8 mouse cellular contexts compared by ENCODE assay signal in the genomic region with DNA sequence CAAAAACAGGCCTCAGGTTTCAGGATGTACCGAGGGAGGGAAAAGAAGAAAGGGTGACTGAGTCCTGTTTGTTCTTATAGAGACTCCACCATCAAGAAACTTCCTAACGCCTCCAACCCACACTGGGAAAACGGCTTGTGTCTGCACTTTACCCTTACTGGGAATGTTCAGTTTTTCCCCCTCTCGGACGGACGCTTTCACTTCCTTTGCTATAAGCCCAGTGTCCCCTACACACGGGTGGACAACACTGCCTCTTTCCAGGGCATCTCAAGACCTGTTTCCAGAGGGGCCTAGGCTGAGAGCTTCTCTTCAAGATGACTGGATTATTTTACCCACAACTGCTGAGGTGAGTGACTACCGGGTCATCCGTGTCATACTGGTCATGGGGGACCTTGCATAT. TPM values are rescaled to one million over a fixed set of nuclear protein-coding genes. Genes with fewer than 3 reads are reported as not detected.
DNase-seq lines count a peak whose midpoint lies in the region; ATAC-seq and TF ChIP-seq lines count a peak whose summit lies in the region.

A gene (plus strand): TSS at position 270 of the 400 bp plus-strand sequence.

- no peak within 1 kb of the TSS for H3K27ac ChIP-seq in neural tube, embryonic 11.5 days (ENCODE audit: low read depth, low read length)
- no peak within 1 kb of the TSS for H3K27ac ChIP-seq in heart, postnatal 0 days (ENCODE audit: low read depth)
- no peak within 1 kb of the TSS for H3K27ac ChIP-seq in stomach, embryonic 16.5 days (ENCODE audit: low read length)

- 92% methylated on average over 9 of the region's 9 CpGs for WGBS in neural tube, embryonic 11.5 days
- 75% methylated on average over 9 of the region's 9 CpGs for WGBS in heart, postnatal 0 days
- WGBS in stomach, embryonic 16.5 days: 93% methylated on average over 9 of the region's 9 CpGs

- no peak within 1 kb of the TSS for H3K9ac ChIP-seq in neural tube, embryonic 11.5 days (ENCODE audit: low read length)
- H3K9ac ChIP-seq in heart, postnatal 0 days (replicated peaks; ENCODE audit: low read depth, low read length): no peak within 1 kb of the TSS
- H3K9ac ChIP-seq in stomach, embryonic 16.5 days (ENCODE audit: low read length): no peak within 1 kb of the TSS

- intact Hi-C loops in left cerebral cortex, postnatal 4 days (cut with DNase I): no loop called here

- no peaks in the 10 kb centered on the region for H3K27me3 ChIP-seq in neural tube, embryonic 11.5 days (ENCODE audit: control insufficient read depth, insufficient read depth, low read length)
- H3K27me3 ChIP-seq in heart, postnatal 0 days (ENCODE audit: control insufficient read depth, insufficient read depth, low read length): no peaks in the 10 kb centered on the region
- no peaks in the 10 kb centered on the region for H3K27me3 ChIP-seq in stomach, embryonic 16.5 days (ENCODE audit: control insufficient read depth, insufficient read depth, low read length)

- H3K4me1 ChIP-seq in neural tube, embryonic 11.5 days (ENCODE audit: control insufficient read depth, insufficient read depth, low read length): no peaks in the 10 kb centered on the region
- H3K4me1 ChIP-seq in heart, postnatal 0 days (ENCODE audit: control insufficient read depth, insufficient read depth): peaks cover 2% of the 10 kb centered on the region
- peaks cover 18% of the 10 kb centered on the region for H3K4me1 ChIP-seq in stomach, embryonic 16.5 days (ENCODE audit: control insufficient read depth, insufficient read depth, low read length)

- no peaks in the 10 kb centered on the region for H3K36me3 ChIP-seq in neural tube, embryonic 11.5 days (ENCODE audit: control insufficient read depth, insufficient read depth, low read length)
- H3K36me3 ChIP-seq in heart, postnatal 0 days (replicated peaks; ENCODE audit: control insufficient read depth, insufficient read depth, low read length): no peaks in the 10 kb centered on the region
- no peaks in the 10 kb centered on the region for H3K36me3 ChIP-seq in stomach, embryonic 16.5 days (ENCODE audit: control insufficient read depth, insufficient read depth, low read length)

- no peak within 1 kb of the TSS for H3K4me3 ChIP-seq in neural tube, embryonic 11.5 days (ENCODE audit: low read depth, low read length)
- H3K4me3 ChIP-seq in heart, postnatal 0 days (ENCODE audit: low read depth, low read length): no peak within 1 kb of the TSS
- H3K4me3 ChIP-seq in stomach, embryonic 16.5 days (replicated peaks; ENCODE audit: low read length): no peak within 1 kb of the TSS

- H3K4me2 ChIP-seq in neural tube, embryonic 11.5 days (ENCODE audit: low read depth): no peak within 1 kb of the TSS
- H3K4me2 ChIP-seq in heart, postnatal 0 days (ENCODE audit: low read depth, low read length): no peak within 1 kb of the TSS
- no peak within 1 kb of the TSS for H3K4me2 ChIP-seq in stomach, embryonic 16.5 days (ENCODE audit: low read depth, low read length)

- no peaks in the 10 kb centered on the region for H3K9me3 ChIP-seq in neural tube, embryonic 11.5 days (ENCODE audit: control insufficient read depth, low read length)
- H3K9me3 ChIP-seq in heart, postnatal 0 days (replicated peaks; ENCODE audit: control insufficient read depth, low read length): no peaks in the 10 kb centered on the region
- no peaks in the 10 kb centered on the region for H3K9me3 ChIP-seq in stomach, embryonic 16.5 days (replicated peaks; ENCODE audit: control insufficient read depth, low read length)

- TF ChIP-seq CTCF in heart, postnatal 0 days (IDR thresholded peaks at IDR 0.05; ENCODE audit: low read depth): no peak

- TF ChIP-seq EP300 in heart, postnatal 0 days (IDR thresholded peaks at IDR 0.05; ENCODE audit: low read depth): no peak

- DNase-seq in neural tube, embryonic 11.5 days (ENCODE audit: low spot score): no peak
- DNase-seq in neural tube, embryonic 10.5 days (ENCODE audit: extremely low spot score, low spot score): no peak
- no peak for DNase-seq in heart, postnatal 0 days (ENCODE audit: low spot score)
- no peak for DNase-seq in left cerebral cortex, postnatal 4 days
- DNase-seq in cerebellum, adult 11-12 months: no peak
- DNase-seq in yolk sac, embryonic 10.5 days (ENCODE audit: low spot score): no peak

- no peak for ATAC-seq in neural tube, embryonic 11.5 days (ENCODE audit: insufficient read depth, low FRiP score, low TSS enrichment)
- no peak for ATAC-seq in erythroid progenitor cell, adult 5-6 weeks (replicated peaks; ENCODE audit: low FRiP score, poor library complexity, severe bottlenecking)
- ATAC-seq in heart, postnatal 0 days (ENCODE audit: insufficient read depth, low read depth): no peak
- ATAC-seq in stomach, embryonic 16.5 days (ENCODE audit: insufficient read depth, low FRiP score): no peak

RNA-seq across cellular contexts. Expression of the gene that starts here (rescaled TPM):
- 59.4 and 61.1 TPM in 2 replicates for polyA plus RNA-seq in neural tube, embryonic 11.5 days (2014; fragmentation: Nextera tagmentation; extraction: Ambion mirVana)
- 23.1 and 28.5 TPM in 2 replicates for total RNA-seq in erythroid progenitor cell, adult 5-6 weeks (2015; ENCODE audit: low replicate concordance)
- total RNA-seq in erythroid progenitor cell, adult 5-6 weeks (2017; ENCODE audit: low replicate concordance): 9.0 and 25.9 TPM in 2 replicates
- 19.9 and 22.0 TPM in 2 replicates for total RNA-seq in heart, postnatal 0 days (2014; rRNA removed; ENCODE audit: low replicate concordance)
- 11.4 and 12.6 TPM in 2 replicates for polyA plus RNA-seq in heart, postnatal 0 days (2015; fragmentation: Nextera tagmentation; extraction: Ambion mirVana)
- 10 to 100 TPM; 27.5 to 35.5 TPM for total RNA-seq in left cerebral cortex, postnatal 4 days (2021)
- polyA plus RNA-seq in stomach, embryonic 16.5 days (2015; fragmentation: Nextera tagmentation; extraction: Ambion mirVana): 29.4 and 30.0 TPM in 2 replicates
